Mouse (Mus musculus): ENCODE results near the gene Tssk6. TPM values are rescaled to one million over a fixed set of nuclear protein-coding genes. Genes with fewer than 3 reads are reported as not detected.

Gene Tssk6
- polyA plus RNA-seq (2015; fragmentation: Nextera tagmentation; extraction: Ambion mirVana), result 3.4 and 4.5 TPM in 2 replicates

- ATAC-seq (ENCODE audit: low FRiP score), result peak; percentile 57
- no peaks in the 10 kb centered on the region for H3K9me3 ChIP-seq
- no peaks in the 10 kb centered on the region for H3K27me3 ChIP-seq
- WGBS, result 4% methylated on average over 89 of the region's 89 CpGs
- H3K27ac ChIP-seq, result peak within 1 kb of the TSS; percentile 93
- H3K36me3 ChIP-seq, result peaks cover 13% of the 10 kb centered on the region; the same call in 1 of the 2 replicates
- peak within 1 kb of the TSS; percentile 68 for H3K4me3 ChIP-seq
- H3K9ac ChIP-seq, result peak within 1 kb of the TSS; percentile 81
- peaks cover 55% of the 10 kb centered on the region for H3K4me1 ChIP-seq (replicated peaks)
- H3K4me2 ChIP-seq, result peak within 1 kb of the TSS; percentile 98
Measured at GRCm38 (mm10) chr8:69902163-69903062, at the start of gene Tssk6, which contains the start of the genes Ndufa13 and Yjefn3. Gene Tssk6, plus strand, starts transcription at chr8:69902184. Gene Ndufa13, minus strand, starts transcription at chr8:69902558. Gene Yjefn3, minus strand, starts transcription at chr8:69902712.

- ATAC-seq (ENCODE audit: low FRiP score), result no peak
- Histone ChIP-seq H3K4me1 (replicated peaks) (no peaks in the 10 kb centered on the region), H3K9me3 (no peaks in the 10 kb centered on the region), H3K36me3 (peaks cover 21% of the 10 kb centered on the region), H3K27ac (no peak overlapping the region), H3K27me3 (no peaks in the 10 kb centered on the region), H3K9ac (no peak overlapping the region), H3K4me2 (no peak overlapping the region), H3K4me3 (no peak overlapping the region)
- WGBS, result 94% methylated on average over 10 of the region's 10 CpGs
Measured at GRCm38 (mm10) chr8:69853869-69854268, 48.1 kb upstream of the Tssk6 start.

- no peak for ATAC-seq (ENCODE audit: low FRiP score)
- no peaks in the 10 kb centered on the region for H3K9me3 ChIP-seq
- no peak overlapping the region for H3K4me2 ChIP-seq
Measured at GRCm38 (mm10) chr8:69860807-69861206, 41.2 kb upstream of the Tssk6 start.

GRCm38 (mm10) chr8:69861251-69861650 lies 40.7 kb upstream of the Tssk6 start:
- H3K9ac ChIP-seq, result no peak overlapping the region
- WGBS, result 63% methylated on average over 2 of the region's 2 CpGs
- no peaks in the 10 kb centered on the region for H3K27me3 ChIP-seq
- no peaks in the 10 kb centered on the region for H3K9me3 ChIP-seq
- H3K27ac ChIP-seq, result no peak overlapping the region
- no peaks in the 10 kb centered on the region for H3K4me1 ChIP-seq (replicated peaks)
- no peak for ATAC-seq (ENCODE audit: low FRiP score)
- no peak overlapping the region for H3K4me2 ChIP-seq
- H3K36me3 ChIP-seq, result peaks cover 53% of the 10 kb centered on the region
- H3K4me3 ChIP-seq, result no peak overlapping the region

More at GRCm38 (mm10) chr8:69860807-69861206, 41.2 kb upstream of the Tssk6 start:
- H3K27me3 ChIP-seq, result no peaks in the 10 kb centered on the region
- peaks cover 50% of the 10 kb centered on the region for H3K36me3 ChIP-seq
- no peak overlapping the region for H3K9ac ChIP-seq
- 61% methylated on average over 4 of the region's 4 CpGs for WGBS
- H3K27ac ChIP-seq, result no peak overlapping the region
- no peaks in the 10 kb centered on the region for H3K4me1 ChIP-seq (replicated peaks)
- no peak overlapping the region for H3K4me3 ChIP-seq

- no peak overlapping the region for H3K4me2 ChIP-seq
- H3K9ac ChIP-seq, result peak overlapping the region; percentile 46; the same call in 1 of the 2 replicates
- no peaks in the 10 kb centered on the region for H3K27me3 ChIP-seq
- H3K27ac ChIP-seq, result no peak overlapping the region
- H3K4me1 ChIP-seq (replicated peaks), result no peaks in the 10 kb centered on the region
- no peak overlapping the region for H3K4me3 ChIP-seq
- no peak for ATAC-seq (ENCODE audit: low FRiP score)
- peaks cover 55% of the 10 kb centered on the region for H3K36me3 ChIP-seq
- H3K9me3 ChIP-seq, result no peaks in the 10 kb centered on the region
- 92% methylated on average over 5 of the region's 5 CpGs for WGBS
Measured at GRCm38 (mm10) chr8:69863387-69864020, 38.5 kb upstream of the Tssk6 start.

- peaks cover 51% of the 10 kb centered on the region for H3K36me3 ChIP-seq
- WGBS, result 74% methylated on average over 5 of the region's 5 CpGs
- ATAC-seq (ENCODE audit: low FRiP score), result no peak
Measured at GRCm38 (mm10) chr8:69864180-69864579, 37.8 kb upstream of the Tssk6 start.

GRCm38 (mm10) chr8:69867696-69868326 lies 34.2 kb upstream of the Tssk6 start:
- Histone ChIP-seq H3K27ac (no peak overlapping the region), H3K27me3 (no peaks in the 10 kb centered on the region), H3K4me1 (replicated peaks) (no peaks in the 10 kb centered on the region), H3K4me3 (no peak overlapping the region), H3K4me2 (no peak overlapping the region), H3K9me3 (no peaks in the 10 kb centered on the region), H3K9ac (no peak overlapping the region), H3K36me3 (peaks cover 55% of the 10 kb centered on the region)
- WGBS, result 80% methylated on average over 5 of the region's 5 CpGs
- ATAC-seq (ENCODE audit: low FRiP score), result no peak

More at GRCm38 (mm10) chr8:69864180-69864579, 37.8 kb upstream of the Tssk6 start:
- Histone ChIP-seq H3K9ac (no peak overlapping the region; the same call in 1 of the 2 replicates), H3K9me3 (no peaks in the 10 kb centered on the region), H3K4me3 (no peak overlapping the region), H3K4me1 (replicated peaks) (no peaks in the 10 kb centered on the region), H3K27me3 (no peaks in the 10 kb centered on the region), H3K27ac (no peak overlapping the region), H3K4me2 (no peak overlapping the region)

GRCm38 (mm10) chr8:69870003-69870765 lies 31.8 kb upstream of the Tssk6 start:
- Histone ChIP-seq H3K4me1 (replicated peaks) (no peaks in the 10 kb centered on the region), H3K27me3 (no peaks in the 10 kb centered on the region), H3K4me2 (no peak overlapping the region), H3K9me3 (no peaks in the 10 kb centered on the region), H3K27ac (no peak overlapping the region), H3K4me3 (no peak overlapping the region), H3K36me3 (peaks cover 39% of the 10 kb centered on the region), H3K9ac (no peak overlapping the region)
- WGBS, result 91% methylated on average over 11 of the region's 11 CpGs
- ATAC-seq (ENCODE audit: low FRiP score), result no peak

GRCm38 (mm10) chr8:69870907-69871306 lies 31.1 kb upstream of the Tssk6 start:
- no peaks in the 10 kb centered on the region for H3K4me1 ChIP-seq (replicated peaks)
- H3K27me3 ChIP-seq, result 0 out of 2 replicates have a peak, but pooled peaks cover under 1% of the 10 kb centered on the region
- no peak overlapping the region for H3K9ac ChIP-seq
- H3K27ac ChIP-seq, result no peak overlapping the region
- H3K4me2 ChIP-seq, result no peak overlapping the region
- no peak overlapping the region for H3K4me3 ChIP-seq
- 97% methylated on average over 6 of the region's 6 CpGs for WGBS
- H3K9me3 ChIP-seq, result no peaks in the 10 kb centered on the region
- peaks cover 37% of the 10 kb centered on the region for H3K36me3 ChIP-seq
- ATAC-seq (ENCODE audit: low FRiP score), result no peak

GRCm38 (mm10) chr8:69874155-69874554 lies 27.8 kb upstream of the Tssk6 start:
- Histone ChIP-seq H3K36me3 (peaks cover 32% of the 10 kb centered on the region), H3K27me3 (peaks cover 28% of the 10 kb centered on the region), H3K9ac (no peak overlapping the region), H3K4me3 (no peak overlapping the region), H3K4me2 (no peak overlapping the region), H3K27ac (no peak overlapping the region), H3K9me3 (no peaks in the 10 kb centered on the region), H3K4me1 (replicated peaks) (0 out of 2 replicates have a peak, but pooled peaks cover 2% of the 10 kb centered on the region)
- WGBS, result 15% methylated on average over 9 of the region's 9 CpGs
- no peak for ATAC-seq (ENCODE audit: low FRiP score)

- ATAC-seq (ENCODE audit: low FRiP score), result no peak
- no peak overlapping the region for H3K9ac ChIP-seq
- H3K27me3 ChIP-seq, result peaks cover 33% of the 10 kb centered on the region
- H3K4me3 ChIP-seq, result no peak overlapping the region
- no peaks in the 10 kb centered on the region for H3K9me3 ChIP-seq
- H3K4me2 ChIP-seq, result no peak overlapping the region
- peaks cover 32% of the 10 kb centered on the region for H3K36me3 ChIP-seq
- no peak overlapping the region for H3K27ac ChIP-seq
- H3K4me1 ChIP-seq (replicated peaks), result 0 out of 2 replicates have a peak, but pooled peaks cover 2% of the 10 kb centered on the region
- 88% methylated on average over 13 of the region's 13 CpGs for WGBS
Measured at GRCm38 (mm10) chr8:69874654-69875053, 27.3 kb upstream of the Tssk6 start.

Measured in hindbrain, embryonic 13.5 days (tissue).